Mouse (Mus musculus) liver, postnatal 0 days (tissue): ENCODE measurements around the gene Samm50.

Experiments
- CTCF ChIP-seq: sonication (generic); IDR thresholded peaks from 2 replicates; pipeline ENCODE4 v1.5.1; 2016; ENCODE audit warnings: antibody characterized with exemption, low read depth
- EP300 ChIP-seq: IDR thresholded peaks from 2 replicates; pipeline ENCODE4 v1.6.1; 2016; ENCODE audit warnings: antibody characterized with exemption, low read depth, mild to moderate bottlenecking

DNA sequence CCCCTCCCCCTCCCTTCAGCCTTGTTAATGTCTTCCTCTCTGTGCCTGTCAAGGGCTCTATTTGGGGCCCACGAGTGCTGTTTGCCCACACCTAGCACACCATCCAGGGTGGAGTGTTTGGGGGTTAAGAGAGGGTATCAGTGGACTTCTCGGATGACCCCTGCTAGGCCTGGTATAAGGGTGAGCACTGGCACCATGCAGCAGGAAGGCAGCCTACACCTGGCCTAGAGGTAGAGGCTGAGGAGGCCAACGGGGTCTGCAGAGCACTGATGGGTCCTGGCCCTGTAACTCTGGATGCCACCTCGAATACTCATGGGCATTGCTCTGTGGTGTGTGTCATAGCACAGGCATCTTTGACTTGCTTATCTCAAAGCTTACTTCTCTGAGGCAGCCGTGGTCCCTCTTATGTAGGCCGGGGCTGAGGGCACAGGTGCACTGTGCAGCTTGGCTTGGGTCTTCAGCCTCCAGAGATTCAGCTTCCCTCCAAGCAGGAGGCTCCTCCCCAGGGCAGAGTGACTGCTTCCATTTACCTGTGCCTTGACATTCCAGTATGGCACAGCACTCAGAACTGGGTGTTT lies 21.2 kb downstream of the Samm50 start:
- TF ChIP-seq EP300 (no peak), CTCF (no peak)
